Mouse (Mus musculus) ES-Bruce4 (cell line): ENCODE results near the gene Ints14. TPM values are rescaled to one million over a fixed set of nuclear protein-coding genes. Genes with fewer than 3 reads are reported as not detected.
"Not testable (repeated sequence)": the region's sequence is repeated elsewhere in the genome, so short reads cannot be mapped to it uniquely, and the experiment has no call there.

Experiments used
- H3K27ac ChIP-seq: 2 replicates; pipeline ENCODE4 v1.5.1; 2012; ENCODE audit warnings: low read length, inconsistent platforms; ENCODE audit not compliant: insufficient read depth
- H3K27me3 ChIP-seq: 2 replicates; pipeline ENCODE4 v1.6.1; 2012; ENCODE audit warnings: mild to moderate bottlenecking, low read length, inconsistent platforms; ENCODE audit not compliant: control insufficient read depth, poor library complexity, insufficient read depth, severe bottlenecking
- H3K36me3 ChIP-seq: 2 replicates; pipeline ENCODE4 v1.6.1; 2012; ENCODE audit warnings: inconsistent platforms, mild to moderate bottlenecking, low read length, moderate library complexity; ENCODE audit not compliant: control insufficient read depth, poor library complexity, insufficient read depth, severe bottlenecking
- H3K4me1 ChIP-seq: one replicate; pipeline ENCODE4 v1.8.1; 2011; ENCODE audit warnings: low read length; ENCODE audit not compliant: control insufficient read depth, insufficient read depth
- H3K4me3 ChIP-seq: 2 replicates; pipeline ENCODE4 v1.5.1; 2011; ENCODE audit warnings: low read depth, mild to moderate bottlenecking, low read length
- H3K9ac ChIP-seq: 2 replicates; pipeline ENCODE4 v1.6.1; 2012; ENCODE audit warnings: low read depth, mild to moderate bottlenecking, inconsistent platforms; ENCODE audit not compliant: poor library complexity, severe bottlenecking
- H3K9me3 ChIP-seq: replicated peaks from 2 replicates; pipeline ENCODE4 v1.6.1; 2012; ENCODE audit warnings: mild to moderate bottlenecking, low read length, inconsistent platforms; ENCODE audit not compliant: control insufficient read depth, poor library complexity, insufficient read depth, severe bottlenecking
- CTCF ChIP-seq: IDR thresholded peaks from one replicate; pipeline ENCODE4 v1.8.1; 2011; ENCODE audit warnings: low read depth, low read length
- EP300 ChIP-seq: IDR thresholded peaks from 2 replicates; pipeline ENCODE4 v1.6.1; 2011; ENCODE audit warnings: low read depth, low read length; ENCODE audit not compliant: insufficient read depth
- POLR2A ChIP-seq: IDR thresholded peaks from one replicate; pipeline ENCODE4 v1.8.1; 2011; ENCODE audit warnings: low read length; ENCODE audit not compliant: insufficient read depth
- polyA plus RNA-seq: library from polyadenylated mRNA; stranded (reverse); fragments of >200 nt; gene quantifications from 2 replicates; pipeline ENCODE4 v1.2.4, GENCODE M21; 2011; ENCODE audit warnings: low read depth; ENCODE audit not compliant: missing spikeins, insufficient read depth, insufficient read length

Ints14 gene
- polyA plus RNA-seq, 1 experiment = 26.3 TPM

DNA sequence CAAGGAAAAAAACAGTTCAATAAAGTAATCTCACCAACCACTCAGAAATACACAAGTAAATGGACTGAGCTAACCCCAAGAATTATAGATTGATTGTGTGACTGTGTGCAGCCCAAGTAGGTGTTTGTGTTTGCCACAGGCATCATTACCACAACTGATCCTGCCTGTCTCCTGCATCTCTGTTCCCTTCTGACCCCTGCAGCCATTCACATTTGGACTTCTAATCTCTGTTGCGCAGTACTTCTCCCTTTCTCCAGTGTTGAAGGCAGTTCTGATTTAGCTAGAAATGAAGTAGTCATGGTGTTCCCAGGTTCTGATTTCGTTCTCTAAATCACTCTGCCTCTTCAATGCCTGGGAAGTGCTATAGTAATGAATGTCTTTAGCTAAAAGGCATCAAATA, 26.9 kb downstream of the Ints14 start:
- H3K27ac ChIP-seq = no peak overlapping the region
- H3K9ac ChIP-seq = no peak overlapping the region
- peaks cover 28% of the 10 kb centered on the region for H3K36me3 ChIP-seq
- H3K9me3 ChIP-seq = no peaks in the 10 kb centered on the region
- H3K27me3 ChIP-seq = no peaks in the 10 kb centered on the region
- no peaks in the 10 kb centered on the region for H3K4me1 ChIP-seq
- H3K4me3 ChIP-seq = no peak overlapping the region
- TF ChIP-seq POLR2A (no peak), CTCF (no peak), EP300 (no peak)

- Histone ChIP-seq H3K4me1 (no peaks in the 10 kb centered on the region), H3K9ac (no peak overlapping the region), H3K9me3 (no peaks in the 10 kb centered on the region), H3K27ac (no peak overlapping the region), H3K36me3 (peaks cover 28% of the 10 kb centered on the region), H3K4me3 (no peak overlapping the region), H3K27me3 (no peaks in the 10 kb centered on the region)
- TF ChIP-seq CTCF (no peak), POLR2A (no peak), EP300 (no peak)
These were observed 27.7 kb downstream of the Ints14 start for GRCm38 (mm10) chr9:64988443-64988842.

GRCm38 (mm10) chr9:64990291-64990690, 29.6 kb downstream of the Ints14 start:
- Histone ChIP-seq H3K4me1 (no peaks in the 10 kb centered on the region), H3K9me3 (no peaks in the 10 kb centered on the region), H3K9ac (no peak overlapping the region), H3K27ac (no peak overlapping the region), H3K36me3 (peaks cover 23% of the 10 kb centered on the region), H3K27me3 (no peaks in the 10 kb centered on the region), H3K4me3 (no peak overlapping the region)
- TF ChIP-seq POLR2A (no peak), EP300 (no peak), CTCF (no peak)

DNA sequence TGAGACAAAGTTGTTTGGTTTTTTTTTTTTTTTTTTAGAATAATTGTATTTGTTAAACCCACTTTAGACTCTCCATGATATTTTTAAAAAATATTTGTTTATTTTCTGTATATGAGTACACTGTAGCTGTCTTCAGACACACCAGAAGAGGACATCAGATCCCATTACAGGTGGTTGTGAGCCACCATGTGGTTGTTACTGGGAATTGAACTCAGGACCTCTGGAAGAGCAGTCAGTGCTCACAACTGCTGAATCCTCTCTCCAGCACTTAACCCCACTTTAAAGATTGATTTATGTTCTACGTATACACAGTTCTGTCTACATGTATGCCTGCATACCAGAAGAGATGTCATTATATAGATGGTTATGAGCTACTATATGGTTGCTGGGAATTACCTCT, 34.8 kb downstream of the Ints14 start:
- H3K4me1 ChIP-seq, H3K9me3 ChIP-seq, H3K27ac ChIP-seq, H3K27me3 ChIP-seq, H3K4me3 ChIP-seq, H3K9ac ChIP-seq: not testable (repeated sequence)
- peaks cover 11% of the 10 kb centered on the region for H3K36me3 ChIP-seq

GRCm38 (mm10) chr9:65001481-65001880, 40.8 kb downstream of the Ints14 start:
- no peak overlapping the region for H3K27ac ChIP-seq

GRCm38 (mm10) chr9:65005737-65006136, 45.0 kb downstream of the Ints14 start:
- no peaks in the 10 kb centered on the region for H3K4me1 ChIP-seq
- TF ChIP-seq POLR2A = no peak
- TF ChIP-seq CTCF = no peak
- H3K27ac ChIP-seq = no peak overlapping the region
- H3K27me3 ChIP-seq = no peaks in the 10 kb centered on the region
- no peak overlapping the region for H3K4me3 ChIP-seq
- peaks cover 6% of the 10 kb centered on the region; the same call in 1 of the 2 replicates for H3K36me3 ChIP-seq
- H3K9me3 ChIP-seq = no peaks in the 10 kb centered on the region
- H3K9ac ChIP-seq = no peak overlapping the region

More at GRCm38 (mm10) chr9:65001481-65001880, 40.8 kb downstream of the Ints14 start:
- H3K4me3 ChIP-seq = no peak overlapping the region
- no peaks in the 10 kb centered on the region for H3K27me3 ChIP-seq
- TF ChIP-seq EP300 = no peak
- TF ChIP-seq POLR2A = no peak
- TF ChIP-seq CTCF = no peak
- H3K4me1 ChIP-seq = no peaks in the 10 kb centered on the region
- peaks cover 9% of the 10 kb centered on the region for H3K36me3 ChIP-seq
- H3K9me3 ChIP-seq = no peaks in the 10 kb centered on the region
- H3K9ac ChIP-seq = no peak overlapping the region
